Mouse (Mus musculus) v-Abl transformed pro-B cells (cell line): ENCODE data around the gene Fgr.

ENCODE experiments used
- in situ Hi-C, 2 experiments: fragments of 400-800 bp; cut with MboI; formaldehyde crosslinking; loops; one replicate each; pipeline ENCODE4 v1.15.1; 2025; ENCODE audit not compliant: unreplicated experiment in 2 of 2

Fgr gene

GRCm38 (mm10) chr4:133011821-133012775, 38.2 kb downstream of the Fgr start:
- in situ Hi-C loops, result loop anchor here (5.0 to 10.0 kb wide), 4 partner anchors 45 to 183 kb away; no protein-coding TSS in a partner anchor

GRCm38 (mm10) chr4:133012776-133013265, 38.9 kb downstream of the Fgr start:
- in situ Hi-C loops, result loop anchor here (5.0 to 10.0 kb wide), 4 partner anchors 44 to 182 kb away; no protein-coding TSS in a partner anchor

GRCm38 (mm10) chr4:133013266-133013891, 39.5 kb downstream of the Fgr start:
- in situ Hi-C loops, result loop anchor here (5.0 to 10.0 kb wide), 4 partner anchors 44 to 181 kb away; no protein-coding TSS in a partner anchor

GRCm38 (mm10) chr4:133014088-133014487, 40.2 kb downstream of the Fgr start:
- in situ Hi-C loops, result loop anchor here (5.0 to 10.0 kb wide), 4 partner anchors 43 to 181 kb away; no protein-coding TSS in a partner anchor

- in situ Hi-C loops, result loop anchor here (5.0 to 10.0 kb wide), 4 partner anchors 42 to 180 kb away; no protein-coding TSS in a partner anchor
Measured at GRCm38 (mm10) chr4:133014896-133015709, 41.2 kb downstream of the Fgr start.

GRCm38 (mm10) chr4:133015710-133016651, 42.1 kb downstream of the Fgr start:
- in situ Hi-C loops, result loop anchor here (10.0 kb wide), 2 partner anchors 69 to 179 kb away; no protein-coding TSS in a partner anchor

- in situ Hi-C loops, result loop anchor here (10.0 kb wide), 2 partner anchors 68 to 178 kb away; no protein-coding TSS in a partner anchor
Measured at GRCm38 (mm10) chr4:133016677-133017415, 43.0 kb downstream of the Fgr start.

GRCm38 (mm10) chr4:133017597-133018262, 43.8 kb downstream of the Fgr start:
- in situ Hi-C loops, result loop anchor here (10.0 kb wide), 2 partner anchors 67 to 177 kb away; no protein-coding TSS in a partner anchor

GRCm38 (mm10) chr4:133018263-133018798, 44.4 kb downstream of the Fgr start:
- in situ Hi-C loops, result loop anchor here (10.0 kb wide), 2 partner anchors 66 to 176 kb away; no protein-coding TSS in a partner anchor

- in situ Hi-C loops, result no loop called here
Measured at GRCm38 (mm10) chr4:133020721-133021120, 46.8 kb downstream of the Fgr start.

- in situ Hi-C loops, result no loop called here
Measured at GRCm38 (mm10) chr4:133021181-133021671, 47.3 kb downstream of the Fgr start.

GRCm38 (mm10) chr4:133022217-133022616, 48.3 kb downstream of the Fgr start:
- in situ Hi-C loops, result no loop called here

- in situ Hi-C loops, result no loop called here
Measured at GRCm38 (mm10) chr4:133022954-133023635, 49.2 kb downstream of the Fgr start.

- in situ Hi-C loops, result no loop called here
Measured at GRCm38 (mm10) chr4:133023636-133024035, 49.7 kb downstream of the Fgr start.

- in situ Hi-C loops, result no loop called here
Measured at GRCm38 (mm10) chr4:133024404-133024803, 50.5 kb downstream of the Fgr start.

GRCm38 (mm10) chr4:133024969-133025685, 51.2 kb downstream of the Fgr start:
- in situ Hi-C loops, result no loop called here
